Mouse (Mus musculus): Measurements from ENCODE around the gene Hist1h1a.

Gene Hist1h1a

GRCm38 (mm10) chr13:23744421-23745380 lies 18.8 kb upstream of the Hist1h1a start:
- DNase-seq (ENCODE audit: low spot score): no peak

- peak; percentile 89 for DNase-seq (ENCODE audit: low spot score)
Observed at GRCm38 (mm10) chr13:23745381-23746161, 17.9 kb upstream of the Hist1h1a start, which contains the start of gene Hist1h3c. Hist1h3c (minus strand) TSS chr13:23745602.

GRCm38 (mm10) chr13:23746201-23747080 lies 17.0 kb upstream of the Hist1h1a start, which contains the start of gene Hist1h2bb:
Hist1h2bb (plus strand) TSS chr13:23746734.
- peak; percentile 93 for DNase-seq (ENCODE audit: low spot score)

- DNase-seq (ENCODE audit: low spot score): no peak
Observed at GRCm38 (mm10) chr13:23747081-23747891, 16.2 kb upstream of the Hist1h1a start.

GRCm38 (mm10) chr13:23747892-23748288 lies 15.6 kb upstream of the Hist1h1a start:
- DNase-seq (ENCODE audit: low spot score): no peak

- no peak for DNase-seq (ENCODE audit: low spot score)
Observed at GRCm38 (mm10) chr13:23749563-23750121, 13.8 kb upstream of the Hist1h1a start.

GRCm38 (mm10) chr13:23750839-23751477 lies 12.5 kb upstream of the Hist1h1a start, which contains the start of gene Hist1h2ab:
Hist1h2ab (plus strand) TSS chr13:23751126.
- peak; percentile 74 for DNase-seq (ENCODE audit: low spot score)

- no peak for DNase-seq (ENCODE audit: low spot score)
Observed at GRCm38 (mm10) chr13:23751478-23751956, 11.9 kb upstream of the Hist1h1a start.

GRCm38 (mm10) chr13:23752067-23752741 lies 11.3 kb upstream of the Hist1h1a start, which contains the start of gene Hist1h3b:
Hist1h3b (plus strand) TSS chr13:23752267.
- peak; percentile 94 for DNase-seq (ENCODE audit: low spot score)

GRCm38 (mm10) chr13:23752742-23753172 lies 10.7 kb upstream of the Hist1h1a start:
- DNase-seq (ENCODE audit: low spot score): no peak

- no peak for DNase-seq (ENCODE audit: low spot score)
Observed at GRCm38 (mm10) chr13:23753314-23754078, 10.0 kb upstream of the Hist1h1a start.

GRCm38 (mm10) chr13:23755000-23755399 lies 8.5 kb upstream of the Hist1h1a start:
- DNase-seq (ENCODE audit: low spot score): no peak

GRCm38 (mm10) chr13:23756790-23757189 lies 6.7 kb upstream of the Hist1h1a start, which contains the start of gene Hist1h4b:
Hist1h4b (plus strand) TSS chr13:23757013.
- DNase-seq (ENCODE audit: low spot score): peak; percentile 90

- no peak for DNase-seq (ENCODE audit: low spot score)
Observed at GRCm38 (mm10) chr13:23757211-23757773, 6.2 kb upstream of the Hist1h1a start.

- DNase-seq (ENCODE audit: low spot score): no peak
Observed at GRCm38 (mm10) chr13:23757921-23758320, 5.5 kb upstream of the Hist1h1a start.

- DNase-seq (ENCODE audit: low spot score): no peak
Observed at GRCm38 (mm10) chr13:23759251-23759771, 4.2 kb upstream of the Hist1h1a start.

- DNase-seq (ENCODE audit: low spot score): no peak
Observed at GRCm38 (mm10) chr13:23759916-23760239, 3.6 kb upstream of the Hist1h1a start.
